Mouse (Mus musculus) hindlimb bud, embryonic 11.5 days (tissue): Measurements from ENCODE around the gene Spint2.
"Not testable (repeated sequence)": the region's sequence is repeated elsewhere in the genome, so short reads cannot be mapped to it uniquely, and the experiment has no call there.

ENCODE experiments used
- DNase-seq: peaks from one replicate; pipeline ENCODE4 v3.0.0-alpha.2; 2012; ENCODE audit warnings: low read depth, low spot score; ENCODE audit errors: extremely low spot score

Spint2 gene

GRCm38 (mm10) chr7:29211013-29211412, 70.7 kb downstream of the Spint2 start:
- DNase-seq = not testable (repeated sequence)
